Mouse (Mus musculus): ENCODE measurements at regions not wholly inside any gene's neighbourhood (a gene's known extent, or its start where the extent isn't known, plus 50 kb on each side); places are given as distances from the start of the nearest gene placed in this dataset.

- H3K4me2 ChIP-seq (replicated peaks): no peak overlapping the region
- peaks cover 43% of the 10 kb centered on the region for H3K27me3 ChIP-seq
- no peaks in the 10 kb centered on the region for H3K4me1 ChIP-seq
- H3K27ac ChIP-seq (replicated peaks): no peak overlapping the region
- no peak overlapping the region for H3K4me3 ChIP-seq
- H3K36me3 ChIP-seq: no peaks in the 10 kb centered on the region
- no peaks in the 10 kb centered on the region for H3K9me3 ChIP-seq
- WGBS: 82% methylated on average over 6 of the region's 6 CpGs
- ATAC-seq (ENCODE audit: low FRiP score, low read depth): no peak
- no peak overlapping the region for H3K9ac ChIP-seq (replicated peaks)
Observed at GRCm38 (mm10) chr8:12041662-12042061, 201.4 kb downstream of the Tex29 start.

- Histone ChIP-seq H3K9me3 (no peaks in the 10 kb centered on the region), H3K9ac (replicated peaks) (no peak overlapping the region), H3K4me2 (replicated peaks) (no peak overlapping the region), H3K36me3 (no peaks in the 10 kb centered on the region), H3K4me3 (no peak overlapping the region), H3K27me3 (peaks cover 55% of the 10 kb centered on the region), H3K4me1 (peaks cover 19% of the 10 kb centered on the region), H3K27ac (replicated peaks) (peak overlapping the region; percentile 7; the same call in 1 of the 2 replicates)
- WGBS: 19% methylated on average over 5 of the region's 5 CpGs
- ATAC-seq (ENCODE audit: low FRiP score, low read depth): no peak
Observed at GRCm38 (mm10) chr8:12050841-12051240, 210.6 kb downstream of the Tex29 start.

- Histone ChIP-seq H3K4me3 (no peak overlapping the region), H3K4me2 (replicated peaks) (no peak overlapping the region), H3K27me3 (peaks cover 56% of the 10 kb centered on the region), H3K9me3 (no peaks in the 10 kb centered on the region), H3K27ac (replicated peaks) (peak overlapping the region; percentile 7; the same call in 1 of the 2 replicates), H3K4me1 (peaks cover 19% of the 10 kb centered on the region), H3K36me3 (no peaks in the 10 kb centered on the region), H3K9ac (replicated peaks) (no peak overlapping the region; the same call in 1 of the 2 replicates)
- ATAC-seq (ENCODE audit: low FRiP score, low read depth): peak; percentile 80
- 28% methylated on average over 12 of the region's 12 CpGs for WGBS
Observed at GRCm38 (mm10) chr8:12051357-12051756, 211.1 kb downstream of the Tex29 start.

GRCm38 (mm10) chr8:12055931-12056330 is 215.7 kb downstream of the Tex29 start:
- Histone ChIP-seq H3K9ac (replicated peaks) (no peak overlapping the region), H3K36me3 (no peaks in the 10 kb centered on the region), H3K4me3 (no peak overlapping the region), H3K9me3 (no peaks in the 10 kb centered on the region), H3K4me1 (peaks cover 12% of the 10 kb centered on the region), H3K4me2 (replicated peaks) (no peak overlapping the region), H3K27ac (replicated peaks) (no peak overlapping the region), H3K27me3 (peaks cover 58% of the 10 kb centered on the region)
- no peak for ATAC-seq (ENCODE audit: low FRiP score, low read depth)
- 90% methylated on average over 9 of the region's 9 CpGs for WGBS

- no peak overlapping the region for H3K4me3 ChIP-seq
- no peak overlapping the region for H3K9ac ChIP-seq (replicated peaks)
- 46% methylated on average over 13 of the region's 13 CpGs for WGBS
- H3K27ac ChIP-seq (replicated peaks): no peak overlapping the region
- peaks cover 22% of the 10 kb centered on the region for H3K4me1 ChIP-seq
- no peak overlapping the region for H3K4me2 ChIP-seq (replicated peaks)
- no peaks in the 10 kb centered on the region for H3K9me3 ChIP-seq
- H3K27me3 ChIP-seq: peaks cover 54% of the 10 kb centered on the region
- no peak for ATAC-seq (ENCODE audit: low FRiP score, low read depth)
- no peaks in the 10 kb centered on the region for H3K36me3 ChIP-seq
Observed at GRCm38 (mm10) chr8:12061237-12061636, 217.4 kb upstream of the A230072I06Rik start.

- H3K9ac ChIP-seq (replicated peaks): no peak overlapping the region
- peaks cover 22% of the 10 kb centered on the region for H3K4me1 ChIP-seq
- no peak overlapping the region for H3K4me3 ChIP-seq
- H3K27ac ChIP-seq (replicated peaks): no peak overlapping the region
- no peaks in the 10 kb centered on the region for H3K9me3 ChIP-seq
- no peaks in the 10 kb centered on the region for H3K36me3 ChIP-seq
- H3K27me3 ChIP-seq: peaks cover 60% of the 10 kb centered on the region
- WGBS: 73% methylated on average over 8 of the region's 8 CpGs
- ATAC-seq (ENCODE audit: low FRiP score, low read depth): no peak
- H3K4me2 ChIP-seq (replicated peaks): no peak overlapping the region
Observed at GRCm38 (mm10) chr8:12062710-12063109, 215.9 kb upstream of the A230072I06Rik start.

GRCm38 (mm10) chr8:12064664-12065063 is 214.0 kb upstream of the A230072I06Rik start:
- Histone ChIP-seq H3K9me3 (no peaks in the 10 kb centered on the region), H3K4me3 (no peak overlapping the region), H3K27me3 (peaks cover 55% of the 10 kb centered on the region), H3K4me2 (replicated peaks) (no peak overlapping the region), H3K9ac (replicated peaks) (no peak overlapping the region), H3K4me1 (peaks cover 22% of the 10 kb centered on the region), H3K27ac (replicated peaks) (no peak overlapping the region), H3K36me3 (no peaks in the 10 kb centered on the region)
- WGBS: 81% methylated on average over 7 of the region's 7 CpGs
- no peak for ATAC-seq (ENCODE audit: low FRiP score, low read depth)

GRCm38 (mm10) chr8:12066454-12066853 is 212.2 kb upstream of the A230072I06Rik start:
- no peak overlapping the region for H3K4me3 ChIP-seq
- no peak overlapping the region for H3K9ac ChIP-seq (replicated peaks)
- no peaks in the 10 kb centered on the region for H3K9me3 ChIP-seq
- no peaks in the 10 kb centered on the region for H3K36me3 ChIP-seq
- H3K27ac ChIP-seq (replicated peaks): no peak overlapping the region
- H3K27me3 ChIP-seq: peaks cover 54% of the 10 kb centered on the region
- no peak overlapping the region for H3K4me2 ChIP-seq (replicated peaks)
- H3K4me1 ChIP-seq: peaks cover 15% of the 10 kb centered on the region
- no peak for ATAC-seq (ENCODE audit: low FRiP score, low read depth)
- 88% methylated on average over 10 of the region's 10 CpGs for WGBS

- H3K4me2 ChIP-seq (replicated peaks): no peak overlapping the region
- ATAC-seq (ENCODE audit: low FRiP score, low read depth): no peak
- H3K27ac ChIP-seq (replicated peaks): no peak overlapping the region
- H3K27me3 ChIP-seq: peaks cover 29% of the 10 kb centered on the region
- H3K9ac ChIP-seq (replicated peaks): no peak overlapping the region
- H3K9me3 ChIP-seq: no peaks in the 10 kb centered on the region
- H3K4me3 ChIP-seq: no peak overlapping the region
- H3K4me1 ChIP-seq: peaks cover 6% of the 10 kb centered on the region; the same call in 1 of the 2 replicates
- 82% methylated on average over 6 of the region's 6 CpGs for WGBS
- no peaks in the 10 kb centered on the region for H3K36me3 ChIP-seq
Observed at GRCm38 (mm10) chr8:12073311-12073999, 205.2 kb upstream of the A230072I06Rik start.

GRCm38 (mm10) chr8:12075943-12076342 is 202.7 kb upstream of the A230072I06Rik start:
- H3K4me1 ChIP-seq: peaks cover 10% of the 10 kb centered on the region; the same call in 1 of the 2 replicates
- no peak overlapping the region for H3K9ac ChIP-seq (replicated peaks)
- no peak overlapping the region for H3K4me3 ChIP-seq
- peaks cover 30% of the 10 kb centered on the region for H3K27me3 ChIP-seq
- WGBS: 84% methylated on average over 3 of the region's 3 CpGs
- H3K36me3 ChIP-seq: no peaks in the 10 kb centered on the region
- ATAC-seq (ENCODE audit: low FRiP score, low read depth): no peak
- H3K27ac ChIP-seq (replicated peaks): no peak overlapping the region
- no peak overlapping the region for H3K4me2 ChIP-seq (replicated peaks)
- no peaks in the 10 kb centered on the region for H3K9me3 ChIP-seq

- H3K4me3 ChIP-seq: no peak overlapping the region
- 78% methylated on average over 10 of the region's 10 CpGs for WGBS
- no peak for ATAC-seq (ENCODE audit: low FRiP score, low read depth)
- H3K36me3 ChIP-seq: no peaks in the 10 kb centered on the region
- H3K9ac ChIP-seq (replicated peaks): no peak overlapping the region
- peaks cover 25% of the 10 kb centered on the region for H3K27me3 ChIP-seq
- H3K9me3 ChIP-seq: no peaks in the 10 kb centered on the region
- no peak overlapping the region for H3K27ac ChIP-seq (replicated peaks)
- no peak overlapping the region for H3K4me2 ChIP-seq (replicated peaks)
- peaks cover 10% of the 10 kb centered on the region; the same call in 1 of the 2 replicates for H3K4me1 ChIP-seq
Observed at GRCm38 (mm10) chr8:12076811-12077375, 201.7 kb upstream of the A230072I06Rik start.

- Histone ChIP-seq H3K9me3 (no peaks in the 10 kb centered on the region), H3K27ac (replicated peaks) (no peak overlapping the region), H3K4me1 (peaks cover 10% of the 10 kb centered on the region; the same call in 1 of the 2 replicates), H3K4me2 (replicated peaks) (no peak overlapping the region), H3K4me3 (no peak overlapping the region), H3K9ac (replicated peaks) (no peak overlapping the region), H3K27me3 (peaks cover 23% of the 10 kb centered on the region), H3K36me3 (no peaks in the 10 kb centered on the region)
- ATAC-seq (ENCODE audit: low FRiP score, low read depth): no peak
- WGBS: 81% methylated on average over 2 of the region's 2 CpGs
Observed at GRCm38 (mm10) chr8:12077896-12078295, 200.7 kb upstream of the A230072I06Rik start.

Data from midbrain, embryonic 12.5 days (tissue).